Mouse (Mus musculus) embryonic facial prominence, embryonic 10.5 days (tissue): Measurements from ENCODE around the gene Slc41a3. TPM values are rescaled to one million over a fixed set of nuclear protein-coding genes. Genes with fewer than 3 reads are reported as not detected.

Source experiments
- DNase-seq: peaks from one replicate; pipeline ENCODE4 v3.0.0-alpha.2; 2017; ENCODE audit warnings: low spot score
- H3K27ac ChIP-seq: fragments of 300-500 bp; sonication (generic); replicated peaks from 2 replicates; pipeline ENCODE4 v1.5.1; 2016; ENCODE audit warnings: mild to moderate bottlenecking
- H3K27me3 ChIP-seq: fragments of 300-500 bp; sonication (generic); replicated peaks from 2 replicates; pipeline ENCODE4 v1.6.1; 2016; ENCODE audit warnings: low read depth, mild to moderate bottlenecking; ENCODE audit not compliant: poor library complexity, severe bottlenecking
- H3K36me3 ChIP-seq: fragments of 300-500 bp; sonication (generic); replicated peaks from 2 replicates; pipeline ENCODE4 v1.6.1; 2016; ENCODE audit warnings: mild to moderate bottlenecking, moderate library complexity
- H3K4me1 ChIP-seq: fragments of 300-500 bp; sonication (generic); 2 replicates; pipeline ENCODE4 v1.6.1; 2016
- H3K4me3 ChIP-seq: fragments of 300-500 bp; sonication (generic); 2 replicates; pipeline ENCODE4 v1.5.1; 2016; ENCODE audit warnings: mild to moderate bottlenecking, moderate library complexity
- H3K9me3 ChIP-seq: fragments of 300-500 bp; sonication (generic); 2 replicates; pipeline ENCODE4 v1.6.1; 2016; ENCODE audit warnings: mild to moderate bottlenecking
- WGBS: fragments of 180-500 bp; shearing (Covaris S2); methylation state at CpG from one replicate; pipeline ENCODE4 v1.1.7; 2016; 5-methylcytosine and 5-hydroxymethylcytosine counted together
- polyA plus RNA-seq: library from polyadenylated mRNA; unstranded; fragments of >200 nt; fragmentation: Nextera tagmentation; extraction: Ambion mirVana; gene quantifications from 2 replicates; pipeline ENCODE4 v1.2.1, GENCODE M21; 2016

Slc41a3 gene
- polyA plus RNA-seq, 1 experiment from 2014 or later = 2.2 TPM

DNA sequence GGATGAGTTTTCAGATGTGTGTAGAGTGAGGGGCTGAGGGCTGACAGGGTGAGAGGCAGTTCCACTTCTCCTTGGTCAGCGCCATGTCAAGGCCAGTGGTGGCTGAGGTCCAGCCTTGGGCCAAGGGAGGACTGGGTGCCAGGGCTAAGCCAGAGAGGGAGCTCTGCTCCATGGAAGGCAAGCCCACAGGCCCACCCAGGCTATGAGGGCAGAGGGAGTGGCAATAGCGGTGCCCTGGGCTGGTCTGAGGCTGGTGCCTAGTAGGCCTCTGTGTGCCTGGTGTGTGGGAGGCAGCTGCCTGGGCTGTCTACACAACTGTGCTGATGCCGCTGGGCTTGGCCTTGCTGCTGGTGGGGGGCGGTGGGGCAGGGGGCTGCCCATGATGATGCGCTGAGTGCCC is 57.6 kb downstream of the Slc41a3 start:
- Histone ChIP-seq H3K27ac (peak overlapping the region; percentile 26), H3K36me3 (peaks cover 62% of the 10 kb centered on the region), H3K9me3 (no peaks in the 10 kb centered on the region), H3K27me3 (no peaks in the 10 kb centered on the region), H3K4me3 (no peak overlapping the region), H3K4me1 (peaks cover 16% of the 10 kb centered on the region)
- no peak for DNase-seq
- 94% methylated on average over 5 of the region's 5 CpGs for WGBS

DNA sequence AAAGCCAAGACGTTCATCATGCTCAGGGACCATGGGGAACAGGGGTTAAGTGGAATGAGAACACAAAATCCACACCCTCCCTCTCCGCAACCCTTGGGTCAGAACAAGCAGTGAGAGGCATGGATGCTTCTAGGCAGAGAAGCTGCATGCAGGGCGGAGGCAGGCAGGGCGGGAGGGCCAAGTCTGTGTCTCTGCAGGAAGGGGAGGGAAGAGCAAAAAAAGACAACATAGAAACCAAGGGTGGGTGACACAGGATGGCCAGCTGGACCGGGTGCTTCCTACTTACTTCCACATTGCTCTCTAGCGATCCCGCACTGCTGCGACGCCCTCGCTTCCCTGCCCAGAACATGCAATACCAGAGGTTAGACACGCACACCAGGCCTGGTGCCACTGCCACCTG is 59.2 kb downstream of the Slc41a3 start:
- 84% methylated on average over 11 of the region's 11 CpGs for WGBS
- DNase-seq = no peak
- Histone ChIP-seq H3K4me3 (no peak overlapping the region), H3K27me3 (no peaks in the 10 kb centered on the region), H3K9me3 (no peaks in the 10 kb centered on the region), H3K36me3 (peaks cover 78% of the 10 kb centered on the region), H3K27ac (no peak overlapping the region), H3K4me1 (peaks cover 13% of the 10 kb centered on the region)

- 91% methylated on average over 9 of the region's 9 CpGs for WGBS
- H3K27me3 ChIP-seq = no peaks in the 10 kb centered on the region
- H3K4me3 ChIP-seq = no peak overlapping the region
- no peak overlapping the region for H3K27ac ChIP-seq
- no peaks in the 10 kb centered on the region for H3K4me1 ChIP-seq
- peaks cover 98% of the 10 kb centered on the region for H3K36me3 ChIP-seq
- H3K9me3 ChIP-seq = no peaks in the 10 kb centered on the region
- DNase-seq = no peak
These were observed 64.2 kb downstream of the Slc41a3 start for GRCm38 (mm10) chr6:90668693-90669092.

GRCm38 (mm10) chr6:90678759-90679158 is 74.2 kb downstream of the Slc41a3 start:
- Histone ChIP-seq H3K36me3 (peaks cover 83% of the 10 kb centered on the region), H3K27ac (no peak overlapping the region), H3K27me3 (no peaks in the 10 kb centered on the region), H3K4me3 (no peak overlapping the region), H3K9me3 (no peaks in the 10 kb centered on the region), H3K4me1 (no peaks in the 10 kb centered on the region)
- peak; percentile 12 for DNase-seq
- 66% methylated on average over 4 of the region's 4 CpGs for WGBS

- Histone ChIP-seq H3K4me1 (peaks cover 14% of the 10 kb centered on the region; the same call in 1 of the 2 replicates), H3K9me3 (no peaks in the 10 kb centered on the region), H3K27me3 (no peaks in the 10 kb centered on the region), H3K36me3 (peaks cover 81% of the 10 kb centered on the region), H3K4me3 (no peak overlapping the region), H3K27ac (no peak overlapping the region)
- 92% methylated on average over 12 of the region's 12 CpGs for whole genome bisulfite sequencing
- no peak for DNase-seq
These were observed 75.9 kb downstream of the Slc41a3 start for GRCm38 (mm10) chr6:90680401-90680800.

DNA sequence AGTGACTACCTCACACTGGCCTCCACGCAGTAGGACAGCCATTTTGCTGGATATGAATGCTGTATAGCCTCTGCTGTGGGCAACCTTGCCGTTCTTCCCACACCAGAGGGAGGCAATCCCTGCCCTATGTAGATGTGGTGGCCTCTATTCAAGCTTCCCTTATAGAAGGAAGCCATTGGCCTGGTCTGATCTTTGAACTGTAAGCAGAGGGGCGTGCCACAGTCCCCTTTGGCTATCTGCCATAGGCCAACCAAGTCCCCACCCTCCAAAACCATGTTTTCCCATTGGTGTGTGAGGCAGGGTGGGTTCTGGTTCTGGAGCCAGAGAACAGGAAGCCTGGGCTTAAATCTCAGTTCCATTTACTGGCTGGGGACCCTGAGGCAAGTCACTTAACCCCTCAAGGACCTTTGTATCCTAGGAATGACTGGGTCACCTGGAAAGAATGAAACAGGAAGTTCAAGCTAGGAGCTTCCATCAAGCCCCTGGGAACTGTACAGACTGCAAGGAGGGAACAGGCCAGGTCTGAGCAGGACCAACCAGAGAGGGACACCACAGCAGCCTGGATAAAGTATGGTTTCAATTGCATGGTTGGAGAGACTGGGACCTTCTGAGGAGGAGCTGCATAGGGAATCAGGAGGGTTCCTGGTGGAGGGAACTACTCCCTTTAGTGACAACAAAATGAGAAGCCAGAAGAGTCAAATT is 79.5 kb downstream of the Slc41a3 start:
- H3K4me3 ChIP-seq = no peak overlapping the region
- WGBS = 84% methylated on average over 3 of the region's 3 CpGs
- no peaks in the 10 kb centered on the region for H3K27me3 ChIP-seq
- no peaks in the 10 kb centered on the region for H3K9me3 ChIP-seq
- no peak for DNase-seq
- peaks cover 15% of the 10 kb centered on the region; the same call in 1 of the 2 replicates for H3K4me1 ChIP-seq
- no peak overlapping the region; the same call in 1 of the 2 replicates for H3K27ac ChIP-seq
- H3K36me3 ChIP-seq = peaks cover 66% of the 10 kb centered on the region

DNA sequence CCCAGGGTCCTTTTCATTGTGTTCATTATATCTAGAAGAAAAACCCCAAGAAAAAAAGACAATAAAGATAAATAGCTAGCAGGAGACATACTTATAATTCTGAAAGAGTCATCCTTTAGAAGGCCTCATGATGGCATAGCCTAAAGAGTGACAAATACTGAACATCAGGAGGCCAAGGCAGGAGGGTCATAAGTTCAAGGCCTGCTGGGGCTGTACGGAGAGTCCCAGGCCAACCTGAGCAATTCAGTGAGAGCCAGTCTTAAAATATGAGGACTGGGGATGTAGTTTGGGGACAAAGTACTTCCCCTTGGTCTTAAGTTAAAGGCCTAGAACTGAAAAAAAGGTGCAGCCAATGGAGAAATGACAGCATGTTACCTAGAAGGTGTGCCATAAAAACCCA is 82.3 kb downstream of the Slc41a3 start:
- Histone ChIP-seq H3K27me3 (no peaks in the 10 kb centered on the region), H3K27ac (no peak overlapping the region), H3K36me3 (peaks cover 71% of the 10 kb centered on the region), H3K9me3 (no peaks in the 10 kb centered on the region), H3K4me1 (peaks cover 15% of the 10 kb centered on the region; the same call in 1 of the 2 replicates), H3K4me3 (no peak overlapping the region)
- no peak for DNase-seq
- 92% methylated on average over 1 of the region's 1 CpGs for WGBS

DNA sequence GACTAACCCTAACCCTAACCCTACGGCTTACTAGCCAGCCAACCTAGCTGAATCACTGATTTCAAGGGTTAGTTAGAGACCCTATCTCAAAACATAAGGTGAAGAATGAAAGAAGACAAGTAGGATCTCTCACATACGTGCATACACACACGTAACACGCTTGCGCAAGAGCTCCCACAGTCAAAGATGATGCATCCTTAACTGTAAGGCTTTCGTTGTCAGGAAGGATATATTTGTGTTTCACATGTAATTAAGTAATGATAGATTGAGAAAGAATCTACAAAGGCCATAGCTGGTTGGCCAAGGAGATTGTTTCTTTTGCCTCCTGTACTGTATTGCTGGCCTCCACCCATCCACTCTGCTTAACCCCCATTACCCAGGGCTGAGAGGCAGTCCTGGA is 83.5 kb downstream of the Slc41a3 start:
- 96% methylated on average over 6 of the region's 6 CpGs for WGBS
- Histone ChIP-seq H3K27ac (no peak overlapping the region), H3K4me3 (no peak overlapping the region), H3K27me3 (no peaks in the 10 kb centered on the region), H3K9me3 (no peaks in the 10 kb centered on the region), H3K4me1 (peaks cover 15% of the 10 kb centered on the region; the same call in 1 of the 2 replicates), H3K36me3 (peaks cover 82% of the 10 kb centered on the region)
- DNase-seq = no peak

GRCm38 (mm10) chr6:90688742-90689141 is 84.2 kb downstream of the Slc41a3 start:
- Histone ChIP-seq H3K36me3 (peaks cover 83% of the 10 kb centered on the region), H3K27ac (no peak overlapping the region), H3K4me3 (no peak overlapping the region), H3K27me3 (no peaks in the 10 kb centered on the region), H3K9me3 (no peaks in the 10 kb centered on the region), H3K4me1 (peaks cover 15% of the 10 kb centered on the region; the same call in 1 of the 2 replicates)
- no peak for DNase-seq
- WGBS = 74% methylated on average over 3 of the region's 3 CpGs

DNA sequence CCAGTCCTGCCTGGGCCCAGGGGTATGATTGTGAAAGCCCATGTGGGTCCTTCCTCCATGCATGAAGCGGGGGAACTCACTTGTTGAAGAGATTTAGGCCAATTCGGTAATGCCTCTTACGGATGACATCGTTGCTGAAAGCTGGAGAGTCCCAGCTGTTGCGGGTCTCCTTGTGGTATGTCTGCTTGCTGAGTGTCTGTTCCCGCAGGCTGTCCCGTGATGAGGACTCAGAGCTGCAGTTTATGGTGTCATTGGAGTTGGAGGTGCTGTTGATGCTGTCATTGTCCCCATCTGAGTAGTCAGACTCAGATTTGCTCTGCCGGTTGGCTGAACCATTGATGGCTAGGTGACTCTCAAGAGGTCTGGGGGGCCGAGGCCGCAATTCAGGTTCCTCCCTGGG is 85.0 kb downstream of the Slc41a3 start:
- Histone ChIP-seq H3K36me3 (peaks cover 85% of the 10 kb centered on the region), H3K27me3 (no peaks in the 10 kb centered on the region), H3K4me3 (no peak overlapping the region), H3K4me1 (peaks cover 10% of the 10 kb centered on the region; the same call in 1 of the 2 replicates), H3K9me3 (no peaks in the 10 kb centered on the region), H3K27ac (no peak overlapping the region)
- no peak for DNase-seq
- 92% methylated on average over 10 of the region's 10 CpGs for WGBS

DNA sequence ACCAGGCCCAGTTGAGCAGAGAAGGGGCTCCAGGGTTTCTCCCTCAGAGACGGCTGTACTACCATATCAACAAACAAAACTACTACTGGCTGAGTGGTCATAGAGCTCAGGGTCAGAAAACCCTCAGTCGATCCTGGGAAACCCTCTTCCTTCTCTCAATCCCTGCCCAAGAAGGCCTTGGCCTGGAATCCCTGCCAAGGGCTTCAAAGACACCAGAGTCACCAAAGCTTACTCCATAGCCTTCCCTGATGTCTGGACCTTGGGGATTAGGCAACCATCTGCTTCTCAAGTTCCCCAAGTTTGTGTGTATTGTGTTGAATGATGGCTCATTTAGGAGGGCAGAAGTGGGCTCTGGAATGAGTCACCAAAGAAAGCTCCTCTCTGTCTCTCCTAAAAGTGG is 87.4 kb downstream of the Slc41a3 start:
- H3K9me3 ChIP-seq = no peaks in the 10 kb centered on the region
- H3K36me3 ChIP-seq = peaks cover 78% of the 10 kb centered on the region
- H3K27ac ChIP-seq = no peak overlapping the region
- DNase-seq = no peak
- no peaks in the 10 kb centered on the region for H3K4me1 ChIP-seq
- WGBS = 90% methylated on average over 2 of the region's 2 CpGs
- H3K27me3 ChIP-seq = no peaks in the 10 kb centered on the region
- no peak overlapping the region for H3K4me3 ChIP-seq

GRCm38 (mm10) chr6:90692404-90692803 is 87.9 kb downstream of the Slc41a3 start:
- no peaks in the 10 kb centered on the region for H3K9me3 ChIP-seq
- peaks cover 74% of the 10 kb centered on the region for H3K36me3 ChIP-seq
- H3K27me3 ChIP-seq = no peaks in the 10 kb centered on the region
- WGBS = 81% methylated on average over 2 of the region's 2 CpGs
- no peak for DNase-seq
- no peaks in the 10 kb centered on the region for H3K4me1 ChIP-seq
- H3K4me3 ChIP-seq = no peak overlapping the region
- H3K27ac ChIP-seq = no peak overlapping the region

- 81% methylated on average over 1 of the region's 1 CpGs for WGBS
- Histone ChIP-seq H3K36me3 (peaks cover 41% of the 10 kb centered on the region), H3K27me3 (no peaks in the 10 kb centered on the region)
These were observed 91.2 kb downstream of the Slc41a3 start for GRCm38 (mm10) chr6:90695754-90696153.

More at GRCm38 (mm10) chr6:90695754-90696153, 91.2 kb downstream of the Slc41a3 start:
- Histone ChIP-seq H3K27ac (no peak overlapping the region), H3K4me3 (no peak overlapping the region), H3K9me3 (no peaks in the 10 kb centered on the region), H3K4me1 (peaks cover 18% of the 10 kb centered on the region)
- no peak for DNase-seq
